Mouse (Mus musculus) CH12.LX (cell line): ENCODE measurements around the gene Slc9b1. TPM values are rescaled to one million over a fixed set of nuclear protein-coding genes. Genes with fewer than 3 reads are reported as not detected.

Experiments used
- DNase-seq: peaks from one replicate; pipeline ENCODE4 v3.0.0-alpha.2; 2013; ENCODE audit errors: extremely low read depth
- H3K27ac ChIP-seq: 2 replicates; pipeline ENCODE4 v1.5.1; 2012; ENCODE audit warnings: low read depth, mild to moderate bottlenecking, control low read depth, moderate library complexity; ENCODE audit not compliant: insufficient read depth
- H3K27me3 ChIP-seq: replicated peaks from 2 replicates; pipeline ENCODE3; 2012; ENCODE audit warnings: inconsistent platforms
- H3K36me3 ChIP-seq, 2 experiments: replicated peaks in 1 of 2; 2 replicates each; pipeline versions ENCODE3 to v1.6.1; 2012; ENCODE audit warnings: inconsistent platforms in 1 of 2, low read length in 1 of 2, mild to moderate bottlenecking in 1 of 2, mixed read lengths in 1 of 2, moderate library complexity in 1 of 2; ENCODE audit not compliant: control insufficient read depth in 1 of 2, insufficient read depth in 1 of 2
- H3K4me1 ChIP-seq, 2 experiments: 2 replicates each; pipeline ENCODE4 v1.6.1; 2012; ENCODE audit warnings: inconsistent platforms in 1 of 2, moderate library complexity in 1 of 2; ENCODE audit not compliant: insufficient read depth in 2 of 2, control insufficient read depth in 1 of 2
- H3K4me2 ChIP-seq: 2 replicates; pipeline ENCODE4 v1.6.1; 2012; ENCODE audit warnings: low read depth, mild to moderate bottlenecking, control low read depth; ENCODE audit not compliant: poor library complexity, insufficient read depth, severe bottlenecking
- H3K4me3 ChIP-seq, 3 experiments: fragments of 150-350 bp in 1 of 3; sonication (generic) in 1 of 3; replicated peaks in 1 of 3; 2 replicates each; pipeline versions ENCODE3 to v1.5.1; 2011 to 2012; ENCODE audit warnings: low read depth in 2 of 3, low read length in 2 of 3, mild to moderate bottlenecking in 2 of 3, moderate library complexity in 2 of 3, control low read depth in 1 of 3, improper control_type of control experiment in 1 of 3, inconsistent platforms in 1 of 3, mixed read lengths in 1 of 3; ENCODE audit not compliant: poor library complexity in 1 of 3
- H3K79me2 ChIP-seq: replicated peaks from 2 replicates; pipeline ENCODE4 v1.6.1; 2012; ENCODE audit warnings: mild to moderate bottlenecking, moderate library complexity; ENCODE audit not compliant: control insufficient read depth, poor library complexity, insufficient read depth, severe bottlenecking; ENCODE audit errors: extremely low read depth
- H3K9ac ChIP-seq: 2 replicates; pipeline ENCODE4 v1.6.1; 2012; ENCODE audit warnings: low read depth, mild to moderate bottlenecking, control low read depth, moderate library complexity; ENCODE audit not compliant: insufficient read depth
- H3K9me3 ChIP-seq: replicated peaks from 2 replicates; pipeline ENCODE3; 2012; ENCODE audit warnings: low read length, inconsistent platforms, mixed read lengths
- CHD1 ChIP-seq: IDR thresholded peaks from 2 replicates; pipeline ENCODE4 v1.6.1; 2012; ENCODE audit warnings: low read depth, low read length, improper control_type of control experiment, inconsistent platforms
- CHD2 ChIP-seq: IDR thresholded peaks from 2 replicates; pipeline ENCODE4 v1.6.1; 2011; ENCODE audit warnings: low read length, improper control_type of control experiment
- CTCF ChIP-seq, 2 experiments: IDR thresholded peaks in 1 of 2; conservative IDR thresholded peaks in 1 of 2; 2 replicates each; pipeline ENCODE4 v1.5.1; 2011 to 2012; ENCODE audit warnings: low read depth in 2 of 2, low read length in 2 of 2, improper control_type of control experiment in 1 of 2, inconsistent platforms in 1 of 2, mild to moderate bottlenecking in 1 of 2, moderate library complexity in 1 of 2
- E2F4 ChIP-seq: IDR thresholded peaks from 2 replicates; pipeline ENCODE4 v1.6.1; 2011; ENCODE audit warnings: low read depth, low read length, improper control_type of control experiment; ENCODE audit not compliant: insufficient replicate concordance
- ELF1 ChIP-seq: IDR thresholded peaks from 2 replicates; pipeline ENCODE4 v1.6.1; 2014; ENCODE audit warnings: low read depth, mild to moderate bottlenecking, inconsistent platforms, low read length, improper control_type of control experiment
- ETS1 ChIP-seq: conservative IDR thresholded peaks from 2 replicates; pipeline ENCODE4 v1.6.1; 2012; ENCODE audit warnings: low read depth, mild to moderate bottlenecking, inconsistent platforms, low read length, improper control_type of control experiment, moderate library complexity
- HCFC1 ChIP-seq: IDR thresholded peaks from 2 replicates; pipeline ENCODE4 v1.6.1; 2012; ENCODE audit warnings: low read depth, mild to moderate bottlenecking, inconsistent platforms, low read length, improper control_type of control experiment
- JUN ChIP-seq: IDR thresholded peaks from 2 replicates; pipeline ENCODE4 v1.6.1; 2011; ENCODE audit warnings: low read depth, mild to moderate bottlenecking, low read length, improper control_type of control experiment, moderate library complexity; ENCODE audit not compliant: insufficient read depth
- JUND ChIP-seq: conservative IDR thresholded peaks from 2 replicates; pipeline ENCODE4 v1.6.1; 2011; ENCODE audit warnings: low read depth, low read length, improper control_type of control experiment
- KAT2A ChIP-seq: IDR thresholded peaks from 2 replicates; pipeline ENCODE4 v1.6.1; 2012; ENCODE audit warnings: low read length, improper control_type of control experiment, inconsistent platforms; ENCODE audit not compliant: insufficient replicate concordance
- MAZ ChIP-seq: IDR thresholded peaks from 2 replicates; pipeline ENCODE4 v1.6.1; 2012; ENCODE audit warnings: low read depth, mild to moderate bottlenecking, inconsistent platforms, low read length, improper control_type of control experiment, moderate library complexity
- MEF2A ChIP-seq: IDR thresholded peaks from 2 replicates; pipeline ENCODE4 v1.6.1; 2014; ENCODE audit warnings: low read depth, mild to moderate bottlenecking, inconsistent platforms, low read length, improper control_type of control experiment, borderline replicate concordance
- MXI1 ChIP-seq: IDR thresholded peaks from 2 replicates; pipeline ENCODE4 v1.6.1; 2011; ENCODE audit warnings: mild to moderate bottlenecking, low read depth, low read length, improper control_type of control experiment
- PAX5 ChIP-seq: IDR thresholded peaks from 2 replicates; pipeline ENCODE4 v1.6.1; 2012; ENCODE audit warnings: low read length, inconsistent platforms, mixed read lengths
- POLR2A ChIP-seq: IDR thresholded peaks from 2 replicates; pipeline ENCODE4 v1.6.1; 2011; ENCODE audit warnings: low read depth, mild to moderate bottlenecking, improper control_type of control experiment, low read length
- POLR2AphosphoS2 ChIP-seq: IDR thresholded peaks from 2 replicates; pipeline ENCODE4 v1.6.1; 2011; ENCODE audit warnings: low read depth, low read length, improper control_type of control experiment
- RAD21 ChIP-seq: IDR thresholded peaks from 2 replicates; pipeline ENCODE4 v1.6.1; 2011; ENCODE audit warnings: low read depth, mild to moderate bottlenecking, low read length, improper control_type of control experiment, moderate library complexity
- SMC3 ChIP-seq: IDR thresholded peaks from 2 replicates; pipeline ENCODE4 v1.6.1; 2011; ENCODE audit warnings: low read depth, low read length, improper control_type of control experiment
- TBP ChIP-seq: conservative IDR thresholded peaks from 2 replicates; pipeline ENCODE4 v1.6.1; 2011; ENCODE audit warnings: low read depth, low read length, improper control_type of control experiment
- USF1 ChIP-seq: IDR thresholded peaks from 2 replicates; pipeline ENCODE4 v1.6.1; 2014; ENCODE audit warnings: low read depth, mild to moderate bottlenecking, inconsistent platforms, low read length, improper control_type of control experiment
- dilution Hi-C: fragments of 300-500 bp; cut with MboI; formaldehyde crosslinking; loops from 2 replicates; pipeline ENCODE4 v1.14.3; 2020; ENCODE audit warnings: low sequenced_read_pairs; ENCODE audit not compliant: extremely low pct_unique_long_range_greater_than_20kb, extremely low pct_ligation_motif_present
- in situ Hi-C: fragments of 300-500 bp; cut with MboI; formaldehyde crosslinking; loops from 3 replicates; pipeline ENCODE4 v1.14.3; 2019; ENCODE audit warnings: low sequenced_read_pairs, low pct_ligation_motif_present, low pct_unique_long_range_greater_than_20kb, mixed read lengths
- polyA plus RNA-seq: library from polyadenylated mRNA; unstranded; fragments of >175 nt; gene quantifications from 2 replicates; pipeline ENCODE4 v1.2.1, GENCODE M21; 2012; ENCODE audit warnings: low read depth; ENCODE audit not compliant: insufficient read length
- total RNA-seq, 2 experiments: library from RNA; depleted of rRNA; stranded (reverse); fragments of 300-350 nt in 1 of 2; fragments of >200 nt in 1 of 2; gene quantifications; 2 replicates each; pipeline ENCODE4 v1.2.3; 2012 to 2014

Gene Slc9b1
- total and polyA plus RNA-seq, 3 experiments, result 1.9 to 3.1 (median 2.7) TPM

GRCm38 (mm10) chr3:135439651-135440050 is 91.8 kb downstream of the Slc9b1 start:
- in situ Hi-C loops (no loop called here), dilution Hi-C loops (no loop called here)
- no peaks in the 10 kb centered on the region for H3K9me3 ChIP-seq
- TF ChIP-seq CHD1 (peak; percentile 35), POLR2AphosphoS2 (peak; percentile 93; the same call in 1 of the 2 replicates), HCFC1 (no peak), MAZ (0 out of 2 replicates have a peak, but pooled peaks have one; percentile 23), MXI1 (peak; percentile 74; the same call in 1 of the 2 replicates), E2F4 (no peak), USF1 (no peak)
- H3K79me2 ChIP-seq, result peaks cover 39% of the 10 kb centered on the region
- H3K27me3 ChIP-seq, result no peaks in the 10 kb centered on the region
- H3K27ac ChIP-seq, result peak overlapping the region; percentile 96
- peak overlapping the region; percentile 38 for H3K4me2 ChIP-seq
- peaks cover 0 to 47% of the 10 kb centered on the region in 2 experiments; a peak in 2 of 4 replicates for H3K4me1 ChIP-seq
- DNase-seq, result no peak
- peak overlapping the region; percentile 98 for H3K9ac ChIP-seq
- peaks cover 7 to 53% of the 10 kb centered on the region in 2 experiments for H3K36me3 ChIP-seq
- H3K4me3 ChIP-seq, result peak overlapping the region; percentile 81 to 94 (median 83)

DNA sequence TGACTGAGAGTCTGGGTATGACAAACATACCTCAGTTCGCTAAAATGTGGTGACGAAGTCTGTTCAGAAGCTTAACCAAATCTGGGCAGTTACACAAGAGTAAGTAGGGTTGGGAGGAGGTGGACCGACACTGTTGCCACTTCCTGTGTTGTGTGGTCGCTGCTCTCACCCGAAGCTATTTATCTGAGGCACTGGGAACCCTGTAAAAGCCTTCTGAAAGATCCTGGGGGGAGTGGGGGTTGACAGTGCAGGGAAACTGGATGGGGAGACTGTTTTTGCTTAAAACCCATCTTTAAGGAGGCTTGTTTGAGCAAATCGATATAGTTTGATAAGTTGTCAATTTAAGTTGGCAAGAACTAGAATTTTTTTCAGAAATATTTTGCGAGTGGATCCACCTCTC is 92.4 kb downstream of the Slc9b1 start:
- dilution Hi-C loops (no loop called here), in situ Hi-C loops (no loop called here)
- Histone ChIP-seq H3K79me2 (peaks cover 45% of the 10 kb centered on the region), H3K4me3 (peak overlapping the region; percentile 81 to 94 (median 83)), H3K27me3 (no peaks in the 10 kb centered on the region), H3K9ac (peak overlapping the region; percentile 98), H3K27ac (peak overlapping the region; percentile 96), H3K9me3 (no peaks in the 10 kb centered on the region), H3K4me1 (peaks cover 0 to 53% of the 10 kb centered on the region in 2 experiments; a peak in 2 of 4 replicates), H3K4me2 (peak overlapping the region; percentile 38), H3K36me3 (peaks cover 9 to 57% of the 10 kb centered on the region in 2 experiments)
- peak; percentile 91 for DNase-seq
- TF ChIP-seq CHD2 (peak; percentile 21; the same call in 1 of the 2 replicates), MEF2A (peak; percentile 32; the same call in 1 of the 2 replicates), RAD21 (no peak), POLR2A (peak; percentile 49; the same call in 1 of the 2 replicates), ELF1 (peak; percentile 75), TBP (0 out of 2 replicates have a peak, but pooled peaks have one; percentile 46), PAX5 (no peak), JUN (no peak), MAZ (0 out of 2 replicates have a peak, but pooled peaks have one; percentile 53), ETS1 (no peak), MXI1 (peak; percentile 75), JUND (no peak), CTCF (conservative IDR thresholded peaks at IDR 0.05 in 1 of 2, IDR thresholded peaks at IDR 0.05 in 1 of 2; ENCODE audit: low read depth in 2 of 2, low read length in 2 of 2) (no peak), HCFC1 (peak; percentile 41), KAT2A (no peak), SMC3 (peak; percentile 3; the same call in 1 of the 2 replicates)
